Mouse (Mus musculus) small intestine, adult 2 months (tissue): ENCODE measurements around the gene Lonp2. TPM values are rescaled to one million over a fixed set of nuclear protein-coding genes. Genes with fewer than 3 reads are reported as not detected.
A peak's percentile ranks its signal among the peaks of the same experiment; 100 is the strongest.

ENCODE experiments used
- H3K27ac ChIP-seq: fragments of 200-500 bp; 2 replicates; pipeline ENCODE4 v1.5.1; 2012; ENCODE audit warnings: low read depth, low read length, control low read depth, inconsistent platforms; ENCODE audit not compliant: insufficient read depth
- H3K27me3 ChIP-seq: fragments of 200-500 bp; 2 replicates; pipeline ENCODE4 v1.6.1; 2012; ENCODE audit warnings: mild to moderate bottlenecking, moderate library complexity, low read length, inconsistent platforms; ENCODE audit not compliant: control insufficient read depth, insufficient read depth
- H3K36me3 ChIP-seq: fragments of 200-500 bp; 2 replicates; pipeline ENCODE4 v1.6.1; 2012; ENCODE audit warnings: mild to moderate bottlenecking, low read length, control low read depth, inconsistent platforms; ENCODE audit not compliant: control insufficient read depth, insufficient read depth
- H3K4me1 ChIP-seq: fragments of 200-500 bp; 2 replicates; pipeline ENCODE4 v1.6.1; 2012; ENCODE audit warnings: low read length, inconsistent platforms, mixed read lengths; ENCODE audit not compliant: control insufficient read depth, insufficient read depth, insufficient read length
- H3K4me3 ChIP-seq: fragments of 200-500 bp; 2 replicates; pipeline ENCODE4 v1.5.1; 2012; ENCODE audit warnings: low read depth, mild to moderate bottlenecking, control low read depth, inconsistent platforms, low read length, moderate library complexity
- CTCF ChIP-seq: fragments of 200-500 bp; IDR thresholded peaks from 2 replicates; pipeline ENCODE4 v1.5.1; 2012; ENCODE audit warnings: low read depth, mild to moderate bottlenecking, control low read depth, inconsistent platforms, low read length, moderate library complexity, mixed read lengths; ENCODE audit not compliant: insufficient replicate concordance, insufficient read length; ENCODE audit errors: extremely low read depth
- POLR2A ChIP-seq: fragments of 200-500 bp; IDR thresholded peaks from 2 replicates; pipeline ENCODE4 v1.6.1; 2012; ENCODE audit warnings: low read depth, mild to moderate bottlenecking, control low read depth, inconsistent platforms, low read length, moderate library complexity
- WGBS: fragments of 180-500 bp; shearing (Covaris S2); methylation state at CpG from one replicate; pipeline ENCODE4 v1.1.7; 2018; 5-methylcytosine and 5-hydroxymethylcytosine counted together
- polyA plus RNA-seq: library from polyadenylated mRNA; depleted of rRNA; stranded (reverse); fragments of >200 nt; gene quantifications from 2 replicates; pipeline ENCODE4 v1.2.3, GENCODE M21; 2012

Lonp2 gene
- polyA plus RNA-seq, 1 experiment = 59.5 TPM

DNA sequence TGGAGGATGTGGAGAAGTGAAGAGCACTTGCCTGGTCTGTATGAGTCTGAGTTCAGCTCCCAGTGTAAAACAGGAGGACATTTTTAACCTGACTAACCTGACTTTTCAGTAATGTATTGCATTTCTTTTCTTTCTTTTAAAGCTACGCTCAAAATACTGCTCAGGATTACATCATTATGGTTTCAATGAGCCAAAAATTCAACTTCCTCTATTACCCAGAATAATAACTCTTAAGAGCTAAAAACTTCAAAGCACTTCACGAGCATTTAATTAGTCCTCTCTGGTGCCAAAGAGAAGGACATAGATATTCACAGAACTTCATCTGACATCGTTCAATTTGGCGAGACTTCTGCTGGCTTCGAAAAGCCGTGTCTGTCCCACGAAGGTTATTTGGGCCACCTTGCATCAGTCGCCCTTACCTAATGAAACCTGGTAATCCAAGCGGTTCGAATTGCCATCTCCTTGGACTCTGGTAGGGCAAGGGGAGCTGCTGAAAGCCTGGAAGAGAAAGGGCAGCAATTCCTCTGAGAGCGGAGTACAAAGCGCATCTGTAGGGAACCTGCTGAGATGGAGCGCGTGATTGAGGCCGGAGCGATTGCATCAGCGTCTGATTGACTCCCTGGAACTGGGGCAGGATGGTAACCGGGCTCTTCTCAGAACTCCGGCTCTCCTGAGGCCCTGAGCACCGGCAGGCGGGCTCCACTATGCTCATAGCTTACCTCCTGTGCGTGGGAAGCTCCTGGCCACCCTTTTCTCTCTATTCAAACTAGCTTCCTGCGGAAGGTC is 133.3 kb downstream of the Lonp2 start:
- WGBS = 61% methylated on average over 23 of the region's 23 CpGs
- Histone ChIP-seq H3K27ac (no peak overlapping the region), H3K4me3 (peak overlapping the region; percentile 6; the same call in 1 of the 2 replicates)

DNA sequence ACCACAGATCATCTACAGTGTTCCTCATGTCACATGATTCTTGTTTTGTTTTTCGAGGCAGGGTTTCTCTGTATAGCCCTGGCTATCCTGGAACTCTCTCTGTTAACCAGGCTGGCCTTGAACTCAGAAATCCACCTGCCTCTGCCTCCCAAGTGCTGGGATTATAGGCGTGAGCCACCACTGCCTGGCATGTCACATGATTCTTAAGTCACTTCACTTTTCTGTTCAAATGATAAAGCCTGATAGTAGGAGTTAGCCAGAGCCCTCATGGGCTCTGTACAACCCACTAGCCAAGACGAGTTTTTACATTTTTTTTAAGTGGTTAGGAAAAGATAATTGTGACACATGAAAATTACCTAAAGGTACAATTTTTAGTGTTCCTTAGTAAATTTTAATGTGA is 134.8 kb downstream of the Lonp2 start:
- Histone ChIP-seq H3K4me3 (no peak overlapping the region), H3K4me1 (peaks cover 10% of the 10 kb centered on the region; the same call in 1 of the 2 replicates), H3K36me3 (no peaks in the 10 kb centered on the region), H3K27me3 (no peaks in the 10 kb centered on the region), H3K27ac (no peak overlapping the region)
- no peak for TF ChIP-seq CTCF
- no peak for TF ChIP-seq POLR2A
- 37% methylated on average over 3 of the region's 3 CpGs for WGBS

More for the DNA sequence above, 133.3 kb downstream of the Lonp2 start:
- TF ChIP-seq POLR2A (no peak), CTCF (no peak)
- Histone ChIP-seq H3K36me3 (no peaks in the 10 kb centered on the region), H3K4me1 (peaks cover 10% of the 10 kb centered on the region; the same call in 1 of the 2 replicates), H3K27me3 (no peaks in the 10 kb centered on the region)

DNA sequence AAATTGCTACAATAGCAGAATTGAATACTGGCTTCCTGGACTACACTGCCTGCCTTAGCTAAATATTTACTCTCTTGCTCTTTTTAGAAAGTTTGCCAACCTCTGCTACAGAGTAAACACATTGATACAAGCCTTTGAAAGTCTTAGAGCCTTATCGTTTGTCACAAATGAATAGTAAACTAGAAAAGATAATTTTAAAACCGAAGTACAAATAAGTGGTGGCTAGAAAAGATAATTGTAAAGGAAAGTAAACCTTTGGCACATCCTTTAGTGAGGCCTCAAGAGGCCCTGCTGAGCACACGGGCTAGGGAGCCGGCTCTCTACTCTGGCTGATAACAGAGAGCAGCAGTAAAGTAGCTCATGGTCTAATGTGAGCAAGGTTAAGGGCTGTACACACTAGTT is 135.2 kb downstream of the Lonp2 start:
- WGBS = 15% methylated on average over 4 of the region's 4 CpGs
- no peaks in the 10 kb centered on the region for H3K27me3 ChIP-seq
- H3K36me3 ChIP-seq = no peaks in the 10 kb centered on the region
- TF ChIP-seq POLR2A (no peak), CTCF (no peak)
- peaks cover 10% of the 10 kb centered on the region; the same call in 1 of the 2 replicates for H3K4me1 ChIP-seq
- no peak overlapping the region for H3K4me3 ChIP-seq
- H3K27ac ChIP-seq = peak overlapping the region; percentile 63

DNA sequence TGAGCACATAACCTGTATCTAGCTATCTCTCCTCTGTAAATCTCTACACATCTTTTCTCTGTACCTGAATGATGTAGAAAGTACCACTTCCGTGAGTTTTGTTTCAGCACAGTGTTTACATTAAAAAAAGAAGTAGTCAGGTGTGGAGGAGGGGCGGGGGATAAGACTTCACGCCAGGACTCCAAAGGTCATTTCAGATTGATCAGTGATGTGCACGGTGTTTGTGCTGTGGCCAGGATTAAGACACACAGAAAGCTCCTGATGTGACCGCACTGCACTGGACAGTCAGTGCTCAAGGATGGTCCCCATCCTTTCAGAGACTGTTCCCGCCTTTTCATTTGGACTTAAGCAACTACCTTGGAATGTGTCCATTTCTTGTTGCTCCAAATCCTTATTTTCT is 136.9 kb downstream of the Lonp2 start:
- WGBS = 33% methylated on average over 6 of the region's 6 CpGs
- Histone ChIP-seq H3K36me3 (no peaks in the 10 kb centered on the region), H3K27me3 (no peaks in the 10 kb centered on the region), H3K4me3 (no peak overlapping the region), H3K27ac (no peak overlapping the region), H3K4me1 (peaks cover 19% of the 10 kb centered on the region)
- TF ChIP-seq POLR2A (no peak), CTCF (no peak)

DNA sequence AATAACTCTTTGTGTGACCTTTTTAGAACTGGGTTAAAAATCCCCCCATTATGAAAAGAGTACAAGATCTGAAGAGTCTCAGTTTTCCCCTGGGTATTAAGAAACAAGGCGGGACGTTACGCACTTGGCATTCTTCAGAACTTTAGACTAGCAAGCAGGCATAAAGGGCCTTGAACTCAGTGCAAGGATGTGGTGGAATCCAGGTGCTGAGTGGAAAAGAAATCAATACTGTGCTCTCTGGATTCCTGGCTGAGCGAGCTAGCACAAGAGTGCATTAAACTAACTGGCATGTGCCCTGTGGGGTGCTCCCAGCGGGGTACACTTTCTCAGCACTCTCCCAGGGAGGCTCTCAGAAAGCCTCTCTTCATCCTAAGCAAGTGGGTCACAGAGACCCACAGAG is 139.0 kb downstream of the Lonp2 start:
- Histone ChIP-seq H3K27ac (no peak overlapping the region), H3K27me3 (no peaks in the 10 kb centered on the region), H3K36me3 (no peaks in the 10 kb centered on the region), H3K4me1 (peaks cover 34% of the 10 kb centered on the region), H3K4me3 (no peak overlapping the region)
- WGBS = 80% methylated on average over 5 of the region's 5 CpGs
- TF ChIP-seq POLR2A (no peak), CTCF (no peak)

DNA sequence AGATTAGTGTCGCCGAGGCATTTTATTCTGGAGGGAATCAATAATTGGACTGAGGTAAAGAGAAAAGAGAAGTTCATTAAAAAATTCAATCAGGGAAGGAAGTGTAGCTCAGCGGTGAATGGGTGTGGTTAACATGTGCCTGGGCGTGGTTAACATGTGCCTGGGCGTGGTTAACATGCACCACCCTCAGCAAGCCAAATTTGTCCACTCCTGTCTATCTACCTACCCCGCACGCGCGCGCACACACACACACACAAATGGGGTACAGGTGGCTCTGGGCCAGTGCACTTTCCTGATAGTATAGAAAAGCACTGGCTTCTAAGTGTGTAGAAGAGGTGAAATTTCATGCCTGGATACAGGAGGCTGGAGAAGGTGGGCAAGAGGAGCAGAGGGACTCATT is 141.3 kb downstream of the Lonp2 start:
- H3K4me3 ChIP-seq = no peak overlapping the region
- H3K4me1 ChIP-seq = peaks cover 38% of the 10 kb centered on the region
- 0 out of 2 replicates have a peak overlapping the region, but pooled peaks have one; percentile 8 for H3K27ac ChIP-seq
- H3K27me3 ChIP-seq = no peaks in the 10 kb centered on the region
- no peaks in the 10 kb centered on the region for H3K36me3 ChIP-seq
- no peak for TF ChIP-seq POLR2A
- TF ChIP-seq CTCF = no peak
- 79% methylated on average over 10 of the region's 10 CpGs for WGBS

DNA sequence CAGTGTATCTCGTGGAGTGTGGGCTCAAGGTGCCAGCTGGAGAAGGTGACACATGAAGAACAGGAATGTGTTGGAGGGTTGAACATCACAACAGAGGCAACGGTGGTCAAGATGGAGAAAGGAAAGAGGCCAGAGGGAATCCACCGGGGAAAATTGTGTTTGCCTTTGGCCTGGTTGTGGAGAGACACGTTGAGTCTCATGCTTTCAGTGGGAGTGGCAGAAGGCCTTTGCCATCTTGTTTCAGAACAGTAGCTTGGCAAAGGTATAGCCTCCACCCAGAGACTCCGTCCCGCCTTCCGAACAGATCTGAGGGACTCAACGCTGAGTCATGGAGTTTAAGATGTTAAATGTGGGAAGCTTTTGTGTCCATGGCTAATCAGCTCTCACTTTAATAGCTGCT is 141.8 kb downstream of the Lonp2 start:
- WGBS = 65% methylated on average over 8 of the region's 8 CpGs

DNA sequence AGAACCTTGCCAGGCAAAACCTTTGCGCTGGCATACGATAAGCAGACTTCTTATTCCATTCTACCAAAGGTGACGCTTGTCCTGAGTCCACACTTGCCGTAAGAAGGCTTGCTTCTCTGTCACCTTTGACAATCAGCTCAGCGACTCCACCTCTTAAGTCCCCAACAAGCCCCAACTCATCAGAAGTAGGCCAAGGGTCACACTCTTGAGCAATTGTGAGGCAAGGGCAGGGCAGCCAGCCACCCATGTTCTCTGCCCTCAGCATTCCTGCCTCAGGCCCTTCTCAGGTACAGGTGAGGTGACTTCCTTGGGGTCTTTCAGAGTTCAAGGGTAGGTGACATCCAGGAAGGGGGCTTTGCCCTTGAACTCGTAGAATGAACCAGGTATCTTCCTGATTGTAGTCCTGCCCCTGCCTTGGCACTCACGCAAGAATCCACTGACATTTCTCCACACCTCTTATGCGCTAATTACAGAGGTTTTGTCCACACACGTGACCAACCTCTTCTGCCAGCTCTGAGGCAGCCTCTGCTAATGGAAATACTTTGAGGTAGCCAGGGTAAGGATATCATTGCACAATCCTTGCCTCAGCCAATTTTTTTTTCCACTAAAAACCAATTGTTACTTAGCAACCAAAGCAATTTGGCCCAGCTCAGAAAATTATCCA is 142.8 kb downstream of the Lonp2 start:
- Histone ChIP-seq H3K4me1 (peaks cover 39% of the 10 kb centered on the region), H3K27ac (peak overlapping the region; percentile 92), H3K4me3 (no peak overlapping the region), H3K36me3 (no peaks in the 10 kb centered on the region), H3K27me3 (no peaks in the 10 kb centered on the region)
- TF ChIP-seq POLR2A (no peak), CTCF (no peak)
- WGBS = 38% methylated on average over 9 of the region's 9 CpGs

More for the DNA sequence above, 141.8 kb downstream of the Lonp2 start:
- Histone ChIP-seq H3K4me1 (peaks cover 41% of the 10 kb centered on the region), H3K27ac (peak overlapping the region; percentile 92), H3K36me3 (no peaks in the 10 kb centered on the region), H3K4me3 (no peak overlapping the region), H3K27me3 (no peaks in the 10 kb centered on the region)
- no peak for TF ChIP-seq CTCF
- no peak for TF ChIP-seq POLR2A
